Mouse (Mus musculus): ENCODE results near the gene Idnk.

DNA sequence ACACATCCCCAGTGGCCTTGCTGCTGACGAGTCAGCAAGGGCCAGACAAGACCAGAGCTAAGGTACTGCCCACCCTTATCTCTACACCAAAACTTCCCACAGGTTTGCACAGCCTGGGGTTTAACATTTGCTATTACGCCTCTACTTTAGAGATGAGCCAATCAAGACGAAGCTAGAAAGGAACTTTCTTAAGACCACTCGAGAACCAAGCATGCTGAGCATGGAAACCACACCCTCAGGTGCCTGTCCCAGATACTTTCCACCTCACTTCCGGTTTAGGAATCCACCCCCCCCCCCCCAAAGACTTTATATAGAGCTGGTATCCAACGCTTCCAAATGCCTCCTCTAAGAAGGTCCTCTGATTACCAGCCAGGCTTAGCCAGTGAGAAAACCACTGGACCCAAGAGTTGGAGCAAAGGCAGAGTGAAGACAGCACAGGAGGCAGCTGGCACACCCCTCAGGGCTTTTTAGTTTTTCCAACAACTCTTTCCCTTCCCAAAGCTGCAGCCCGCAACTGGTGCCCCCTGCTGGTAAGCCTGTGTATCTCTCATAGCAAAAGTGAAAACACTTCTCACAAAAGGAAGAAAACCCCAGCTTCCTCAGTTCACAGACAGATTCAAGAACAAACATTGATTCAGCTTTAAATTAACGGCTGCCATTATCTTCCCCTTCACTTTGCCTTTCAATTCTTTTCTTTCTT, 40.0 kb upstream of the Idnk start:
- TF ChIP-seq MYOG (IDR thresholded peaks at IDR 0.05; ENCODE audit: control insufficient read depth, extremely low read depth, insufficient read length) (no peak), CTCF (IDR thresholded peaks at IDR 0.05; ENCODE audit: control insufficient read depth, insufficient read depth, insufficient read length) (no peak), CEBPB (IDR thresholded peaks at IDR 0.05; ENCODE audit: low read depth) (no peak), MAX (IDR thresholded peaks at IDR 0.05) (no peak)

All from C2C12 (cell line).